Mouse (Mus musculus) hindlimb bud, embryonic 11.5 days (tissue): Measurements from ENCODE around the gene 1700001C19Rik.
"Not testable (repeated sequence)": the region's sequence is repeated elsewhere in the genome, so short reads cannot be mapped to it uniquely, and the experiment has no call there.

ENCODE experiments used
- DNase-seq: peaks from one replicate; pipeline ENCODE4 v3.0.0-alpha.2; 2012; ENCODE audit warnings: low read depth, low spot score; ENCODE audit errors: extremely low spot score

1700001C19Rik gene

GRCm38 (mm10) chr17:47438611-47439010 is 1.4 kb upstream of the 1700001C19Rik start:
- DNase-seq = no peak

DNA sequence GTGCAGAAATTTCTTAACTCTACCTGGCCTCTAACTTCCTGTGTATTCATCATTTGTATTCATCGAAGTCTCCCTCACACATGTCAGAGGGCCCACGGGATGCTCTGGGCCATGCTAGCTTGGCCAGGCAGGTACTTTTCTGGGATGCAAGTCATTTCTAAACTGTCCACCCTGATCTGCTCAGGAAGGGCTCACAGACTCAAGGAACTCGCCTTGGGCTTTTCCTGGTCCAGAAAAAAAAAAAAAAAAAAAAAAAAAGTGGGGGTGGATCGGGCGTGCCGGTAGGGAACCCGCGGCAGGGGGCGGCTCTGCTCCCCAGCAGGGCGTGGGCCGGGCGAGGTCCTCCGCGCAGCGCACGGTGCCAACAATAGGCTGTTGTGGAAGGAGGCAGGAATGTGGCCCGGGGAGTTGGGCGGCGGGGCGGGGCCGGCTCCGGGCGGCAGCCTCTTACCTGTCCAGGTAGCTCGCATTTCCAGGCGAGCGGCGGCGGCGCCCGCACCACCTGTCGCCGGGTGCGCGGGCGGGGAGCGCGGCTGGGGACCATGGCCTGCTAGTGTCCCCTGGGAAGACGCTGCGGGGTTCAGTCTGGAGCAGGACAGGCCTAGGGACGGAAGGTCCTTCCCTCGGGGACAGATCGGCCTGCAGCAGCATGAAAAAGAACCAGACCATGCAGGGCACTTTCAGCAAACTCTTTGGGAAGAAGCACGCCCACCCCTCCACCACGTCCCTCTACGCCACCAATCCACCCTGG is 845 bp downstream of the 1700001C19Rik start, which contains the start of gene AI661453:
TSS of gene AI661453 (plus strand) at position 460 of the 751 bp plus-strand sequence.
- DNase-seq = no peak

- no peak for DNase-seq
These were observed 6.4 kb downstream of the 1700001C19Rik start for GRCm38 (mm10) chr17:47430815-47431214.

DNA sequence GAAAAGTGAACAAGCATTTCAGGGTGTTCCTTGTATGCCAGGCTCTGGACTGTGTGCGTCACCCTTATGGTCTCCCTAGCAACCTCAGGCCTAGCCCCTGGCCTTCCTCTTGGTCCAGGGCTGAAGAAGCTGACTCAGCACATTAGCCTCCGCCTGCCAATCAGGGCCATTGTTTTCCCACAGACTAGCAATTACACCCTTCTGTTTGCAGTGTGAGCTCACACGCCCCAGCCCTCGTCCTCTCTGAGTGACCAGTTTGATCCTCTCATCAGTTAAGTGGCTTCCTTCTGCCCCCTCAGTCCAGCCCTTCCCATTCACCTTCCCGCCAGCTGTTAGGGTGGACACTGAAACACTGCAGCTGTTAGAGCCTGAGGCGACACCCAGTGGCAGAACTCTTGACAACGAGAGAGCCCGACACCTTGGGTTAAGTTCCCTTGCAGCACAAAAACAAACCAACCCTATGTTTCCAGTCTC is 8.3 kb downstream of the 1700001C19Rik start:
- no peak for DNase-seq

GRCm38 (mm10) chr17:47427316-47427715 is 9.9 kb downstream of the 1700001C19Rik start:
- no peak for DNase-seq

GRCm38 (mm10) chr17:47424186-47424585 is 13.0 kb downstream of the 1700001C19Rik start:
- DNase-seq = no peak

GRCm38 (mm10) chr17:47422616-47423015 is 14.6 kb downstream of the 1700001C19Rik start:
- not testable (repeated sequence) for DNase-seq

- DNase-seq = no peak
These were observed 15.6 kb downstream of the 1700001C19Rik start for GRCm38 (mm10) chr17:47421566-47421965.

GRCm38 (mm10) chr17:47420195-47420594 is 17.0 kb downstream of the 1700001C19Rik start:
- no peak for DNase-seq

DNA sequence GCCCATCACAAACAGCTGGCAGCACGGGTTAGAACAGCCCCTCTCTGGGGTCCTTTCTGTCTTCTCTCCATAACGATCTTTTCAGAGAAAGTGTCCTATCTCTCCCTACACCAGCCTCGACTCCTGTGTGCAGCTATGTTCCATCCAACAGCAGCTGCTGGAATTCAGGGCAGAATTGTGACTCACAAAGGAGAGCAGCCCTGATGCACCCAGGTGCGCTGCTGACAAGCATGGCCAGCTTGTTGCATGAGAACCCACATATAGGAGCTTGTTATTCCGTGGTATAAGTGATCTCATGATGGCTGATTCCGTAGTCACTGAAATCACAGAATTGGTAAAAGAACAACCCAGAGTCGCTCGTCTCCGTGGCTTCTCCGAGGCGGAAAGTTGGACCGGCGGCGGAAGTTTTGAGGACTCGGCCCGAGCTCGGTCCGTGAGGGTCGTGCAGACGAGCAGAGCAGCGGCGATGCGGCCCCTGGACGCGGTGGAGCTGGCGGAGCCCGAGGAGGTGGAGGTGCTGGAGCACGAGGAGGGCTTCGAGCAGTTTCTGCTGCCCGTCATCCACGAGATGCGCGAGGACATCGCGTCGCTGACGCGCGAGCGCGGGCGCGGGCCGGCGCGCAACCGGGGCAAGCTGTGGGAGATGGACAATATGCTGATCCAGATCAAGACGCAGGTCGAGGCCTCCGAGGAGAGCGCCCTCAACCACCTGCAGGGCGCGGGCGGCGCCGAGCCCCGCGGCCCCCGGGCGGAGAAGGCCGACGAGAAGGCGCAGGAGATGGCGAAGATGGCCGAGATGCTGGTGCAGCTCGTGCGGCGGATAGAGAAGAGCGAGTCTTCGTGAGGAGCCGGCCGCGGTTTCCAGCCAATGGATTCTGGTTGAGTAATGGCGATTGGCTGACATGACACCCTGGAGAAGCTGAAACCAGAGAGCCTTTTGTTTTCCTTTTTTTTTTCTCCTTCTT is 27.0 kb downstream of the 1700001C19Rik start:
- DNase-seq = not testable (repeated sequence)

DNA sequence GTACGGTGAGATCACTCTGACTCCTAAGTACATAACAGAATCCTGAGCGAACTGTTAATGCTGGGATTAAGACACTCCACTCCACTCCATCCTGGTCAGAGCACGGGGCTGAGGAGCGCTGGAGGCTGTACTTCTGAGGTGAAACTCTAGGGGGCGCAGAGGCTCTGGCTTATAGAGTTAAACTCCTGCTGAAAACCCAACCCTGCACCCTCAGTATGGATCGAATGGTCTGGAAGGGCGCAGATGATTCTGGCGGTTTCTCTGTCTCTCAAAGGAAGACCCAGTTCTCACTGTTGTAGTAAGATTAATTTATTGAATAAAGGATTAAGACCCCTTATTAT is 28.6 kb downstream of the 1700001C19Rik start:
- no peak for DNase-seq

DNA sequence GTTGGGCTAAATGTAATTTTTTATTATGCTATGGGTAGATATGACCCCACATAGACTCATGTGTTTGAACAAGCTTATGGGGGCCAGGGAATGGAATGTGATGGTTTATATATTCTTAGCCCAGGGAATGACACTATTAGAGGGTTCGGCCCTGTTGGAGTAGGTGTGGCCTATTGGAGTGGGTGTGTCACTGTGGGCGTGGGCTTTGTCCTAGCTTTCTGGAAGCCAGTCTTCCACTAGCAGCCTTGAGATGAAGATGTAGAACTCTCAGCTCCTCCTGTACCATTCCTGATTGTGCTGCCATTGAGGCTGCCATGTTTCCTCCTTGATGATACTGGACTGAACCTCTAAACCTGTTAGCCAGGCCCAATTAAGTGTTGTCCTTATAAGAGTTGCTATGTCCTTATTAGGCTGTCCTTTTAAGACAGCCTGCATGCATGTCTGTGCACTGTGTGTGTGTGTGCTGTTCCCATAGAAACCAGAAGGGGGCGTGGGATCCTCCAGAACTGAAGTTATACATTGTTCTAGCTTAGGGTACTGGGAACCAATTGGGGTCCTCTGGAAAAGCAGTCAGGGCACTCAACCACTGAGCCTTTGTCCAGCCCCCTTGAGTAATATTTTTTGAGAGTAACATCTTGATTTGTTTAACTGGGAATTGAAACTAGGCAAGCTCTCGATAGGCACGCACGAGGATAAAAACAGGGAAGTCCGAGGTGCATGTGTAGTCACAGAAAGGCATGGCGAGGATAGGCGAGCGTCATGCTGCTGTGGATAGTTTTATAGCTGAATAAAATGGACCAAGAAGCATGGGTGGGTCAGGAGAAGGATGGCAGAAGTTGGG is 29.2 kb downstream of the 1700001C19Rik start:
- DNase-seq = no peak

DNA sequence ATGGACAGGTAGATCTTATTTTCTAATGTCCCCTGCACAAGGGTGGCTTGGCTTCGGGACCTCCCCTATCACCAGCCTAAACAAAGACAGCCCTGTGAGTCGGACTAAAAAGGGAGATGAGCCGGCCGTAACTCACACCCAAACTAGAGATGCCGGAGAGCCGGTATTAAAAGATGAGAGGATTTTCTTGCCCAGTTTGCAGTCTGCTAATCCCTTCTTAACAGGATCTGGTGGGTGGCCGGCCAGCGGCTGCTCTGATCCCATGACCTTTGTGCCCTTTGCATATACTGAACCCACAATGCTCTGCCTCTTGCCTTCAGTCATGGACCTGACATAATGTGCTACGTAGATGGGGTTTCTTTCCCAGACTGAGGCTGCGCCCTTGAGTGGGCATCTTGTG is 36.7 kb downstream of the 1700001C19Rik start, which contains the start of gene Guca1a:
TSS of gene Guca1a (minus strand) at position 134 of the 400 bp plus-strand sequence.
- no peak for DNase-seq

GRCm38 (mm10) chr17:47399091-47399490 is 38.1 kb downstream of the 1700001C19Rik start:
- DNase-seq = no peak

DNA sequence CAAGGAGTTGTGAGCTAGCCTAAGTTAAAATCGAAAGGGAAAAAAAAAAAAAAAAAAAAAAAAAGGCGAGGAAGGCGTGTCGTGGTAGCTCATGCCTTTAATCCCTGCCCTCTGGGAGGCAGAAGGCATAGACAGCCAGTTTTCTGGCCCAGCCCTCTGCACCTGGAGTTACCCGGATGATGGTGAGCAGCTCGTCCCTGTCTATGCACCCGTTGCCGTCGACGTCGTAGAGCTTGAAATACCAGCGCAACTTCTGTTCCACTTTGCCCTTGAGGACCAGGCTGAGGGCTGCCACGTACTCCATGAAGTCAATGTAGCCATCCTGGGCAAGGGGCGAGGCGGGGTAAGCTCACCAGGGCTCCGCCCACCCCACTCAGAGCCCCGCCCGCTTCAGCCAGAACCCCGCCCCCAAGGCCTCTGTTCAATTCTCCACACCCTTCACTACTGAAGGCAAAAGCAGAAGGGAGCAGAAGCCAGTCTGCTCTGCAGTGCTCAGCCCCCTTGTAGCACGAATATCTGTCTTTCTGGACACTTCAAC is 41.7 kb downstream of the 1700001C19Rik start:
- no peak for DNase-seq

DNA sequence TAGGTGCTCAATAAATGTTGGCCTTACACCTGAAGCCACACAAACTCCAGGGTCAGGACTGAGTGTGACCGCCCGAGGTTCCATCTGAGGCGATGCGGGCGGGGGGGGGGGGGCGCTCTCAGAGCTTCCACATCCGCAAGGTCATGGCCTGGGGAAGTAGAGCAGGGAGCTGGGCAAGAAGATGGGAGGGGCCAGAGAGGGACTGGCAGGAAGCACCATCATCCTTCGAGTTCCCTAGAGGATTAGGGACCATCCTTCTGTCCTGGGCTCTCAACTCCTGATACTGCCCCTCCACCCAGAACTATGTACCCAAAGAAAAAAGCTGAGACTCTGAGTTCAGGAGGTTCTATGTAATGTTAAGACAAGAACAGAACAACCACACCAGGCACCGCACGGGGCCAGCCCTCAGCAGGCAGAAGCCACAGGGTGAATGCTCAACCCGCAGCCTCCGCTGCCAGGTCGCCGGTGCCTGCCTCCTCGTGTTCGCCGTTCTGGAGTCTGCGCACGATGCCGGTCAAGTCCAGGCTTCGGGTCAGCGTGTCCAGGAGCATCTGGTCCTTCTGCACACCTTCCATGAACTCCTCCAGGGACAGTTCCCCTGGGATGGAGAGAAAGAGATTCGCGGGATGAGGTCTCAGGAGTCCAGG is 42.8 kb downstream of the 1700001C19Rik start:
- DNase-seq = no peak

DNA sequence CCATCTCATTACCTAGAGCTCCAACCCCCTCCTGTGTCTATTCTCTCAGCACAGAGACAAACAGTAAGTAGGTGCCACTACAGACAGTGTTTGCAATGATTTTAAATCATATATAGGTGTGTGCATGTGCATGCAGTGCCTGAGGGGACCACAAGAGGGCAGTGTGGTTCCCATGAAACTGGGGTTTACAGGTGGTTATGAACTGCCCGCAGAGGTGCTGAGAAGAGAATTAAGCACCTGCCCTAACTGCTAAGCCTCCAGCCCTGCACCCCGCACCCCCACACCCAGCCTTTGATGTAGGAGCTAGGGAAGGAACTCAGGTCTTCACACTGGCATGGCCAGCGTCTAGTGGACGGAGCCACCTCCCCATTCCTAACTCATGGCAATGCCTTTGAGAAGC is 50.5 kb downstream of the 1700001C19Rik start:
- no peak for DNase-seq

- no peak for DNase-seq
These were observed 52.0 kb downstream of the 1700001C19Rik start, which contains the start of gene Guca1b for GRCm38 (mm10) chr17:47385145-47385544. Guca1b (plus strand) TSS chr17:47385393.

DNA sequence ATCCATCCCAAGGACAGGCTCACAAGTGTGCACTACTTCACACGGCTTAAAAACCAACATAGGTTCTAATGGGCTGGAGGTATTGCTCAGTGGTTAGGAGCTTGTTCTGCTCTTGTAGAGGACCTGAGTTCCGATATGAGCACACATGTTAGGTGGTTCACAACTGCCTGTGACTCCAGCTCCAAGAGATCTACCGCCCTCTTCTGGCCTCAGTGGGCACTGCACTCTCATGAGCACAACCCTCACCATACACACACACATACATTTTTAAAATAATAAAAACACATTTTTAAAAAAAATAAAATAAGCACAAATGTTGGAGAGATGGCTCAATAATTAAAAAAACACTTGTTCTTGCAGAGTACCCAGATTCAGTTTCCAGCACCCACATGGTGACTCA is 53.1 kb downstream of the 1700001C19Rik start:
- no peak for DNase-seq

- no peak for DNase-seq
These were observed 53.9 kb downstream of the 1700001C19Rik start for GRCm38 (mm10) chr17:47383266-47383665.
